Mouse (Mus musculus) lung, embryonic 14.5 days (tissue): ENCODE data around the gene Vars. TPM values are rescaled to one million over a fixed set of nuclear protein-coding genes. Genes with fewer than 3 reads are reported as not detected.

Source experiments
- ATAC-seq: fragments of 200-750 bp; cut with Nextera tagmentation; 2 replicates; pipeline ENCODE4 v1.8.0; 2017; ENCODE audit warnings: mild to moderate bottlenecking, moderate TSS enrichment, moderate library complexity; ENCODE audit not compliant: insufficient read depth
- DNase-seq: peaks from one replicate; pipeline ENCODE4 v3.0.0-alpha.2; 2015
- H3K27ac ChIP-seq: fragments of 300-500 bp; sonication (generic); 2 replicates; pipeline ENCODE4 v1.5.1; 2014; ENCODE audit warnings: low read depth, mild to moderate bottlenecking, moderate library complexity
- H3K27me3 ChIP-seq: fragments of 300-500 bp; sonication (generic); 2 replicates; pipeline ENCODE4 v1.6.1; 2014; ENCODE audit warnings: low read length, control low read depth; ENCODE audit not compliant: insufficient read depth
- H3K36me3 ChIP-seq: fragments of 300-500 bp; sonication (generic); 2 replicates; pipeline ENCODE4 v1.6.1; 2014; ENCODE audit warnings: control low read depth; ENCODE audit not compliant: insufficient read depth
- H3K4me1 ChIP-seq: fragments of 300-500 bp; sonication (generic); 2 replicates; pipeline ENCODE4 v1.6.1; 2014; ENCODE audit warnings: antibody characterized with exemption, control low read depth; ENCODE audit not compliant: insufficient read depth
- H3K4me2 ChIP-seq: fragments of 300-500 bp; sonication (generic); 2 replicates; pipeline ENCODE4 v1.6.1; 2014; ENCODE audit warnings: mild to moderate bottlenecking
- H3K4me3 ChIP-seq: fragments of 300-500 bp; sonication (generic); 2 replicates; pipeline ENCODE4 v1.5.1; 2014; ENCODE audit warnings: low read depth, low read length
- H3K9ac ChIP-seq: fragments of 300-500 bp; sonication (generic); 2 replicates; pipeline ENCODE4 v1.6.1; 2014
- H3K9me3 ChIP-seq: fragments of 300-500 bp; sonication (generic); 2 replicates; pipeline ENCODE4 v1.6.1; 2016; ENCODE audit warnings: low read depth, low read length, control low read depth
- CTCF ChIP-seq: IDR thresholded peaks from 2 replicates; pipeline ENCODE4 v1.5.1; 2016; ENCODE audit warnings: antibody characterized with exemption, low read depth
- WGBS: fragments of 180-500 bp; shearing (Covaris S2); extraction: QIAGEN DNeasy Blood & Tissue Kit; methylation state at CpG from one replicate; pipeline ENCODE4 v1.1.7; 2014; 5-methylcytosine and 5-hydroxymethylcytosine counted together
- polyA plus RNA-seq: library from polyadenylated mRNA; unstranded; fragments of >200 nt; fragmentation: Nextera tagmentation; extraction: Ambion mirVana; gene quantifications from 2 replicates; pipeline ENCODE4 v1.2.1, GENCODE M21; 2014

The Vars gene
- polyA plus RNA-seq, 1 experiment from 2014 or later: 161 TPM

DNA sequence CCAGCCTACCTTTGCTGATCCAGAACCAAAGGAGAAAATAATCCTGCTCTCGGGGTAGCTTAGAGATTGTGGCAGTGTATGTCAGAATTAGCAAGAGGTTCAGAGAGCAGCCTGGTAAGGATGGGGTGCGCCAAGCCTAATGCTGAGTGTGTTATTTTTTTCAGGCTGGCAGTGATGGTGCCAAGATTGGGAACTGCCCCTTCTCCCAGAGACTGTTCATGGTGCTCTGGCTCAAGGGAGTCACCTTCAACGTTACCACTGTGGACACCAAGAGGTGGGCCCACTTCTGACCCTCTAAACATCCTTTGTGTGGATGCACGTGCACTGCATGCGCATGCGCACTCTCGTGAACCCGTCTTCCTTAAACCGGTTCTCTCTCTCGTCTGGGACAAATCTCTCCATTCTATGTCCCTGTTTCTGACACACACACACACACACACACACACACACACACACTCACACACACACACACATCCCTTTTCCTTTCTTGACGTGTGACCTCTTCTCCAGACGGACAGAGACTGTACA is 51.5 kb downstream of the Vars start:
- H3K4me3 ChIP-seq: peak overlapping the region; percentile 54
- peak overlapping the region; percentile 92 for H3K4me2 ChIP-seq
- H3K9ac ChIP-seq: peak overlapping the region; percentile 87
- no peak for TF ChIP-seq CTCF
- no peaks in the 10 kb centered on the region for H3K27me3 ChIP-seq
- H3K9me3 ChIP-seq: no peaks in the 10 kb centered on the region
- DNase-seq (no peak), ATAC-seq (no peak)
- H3K36me3 ChIP-seq: peaks cover 52% of the 10 kb centered on the region
- peaks cover 24% of the 10 kb centered on the region for H3K4me1 ChIP-seq
- 71% methylated on average over 12 of the region's 12 CpGs for WGBS
- H3K27ac ChIP-seq: peak overlapping the region; percentile 99

DNA sequence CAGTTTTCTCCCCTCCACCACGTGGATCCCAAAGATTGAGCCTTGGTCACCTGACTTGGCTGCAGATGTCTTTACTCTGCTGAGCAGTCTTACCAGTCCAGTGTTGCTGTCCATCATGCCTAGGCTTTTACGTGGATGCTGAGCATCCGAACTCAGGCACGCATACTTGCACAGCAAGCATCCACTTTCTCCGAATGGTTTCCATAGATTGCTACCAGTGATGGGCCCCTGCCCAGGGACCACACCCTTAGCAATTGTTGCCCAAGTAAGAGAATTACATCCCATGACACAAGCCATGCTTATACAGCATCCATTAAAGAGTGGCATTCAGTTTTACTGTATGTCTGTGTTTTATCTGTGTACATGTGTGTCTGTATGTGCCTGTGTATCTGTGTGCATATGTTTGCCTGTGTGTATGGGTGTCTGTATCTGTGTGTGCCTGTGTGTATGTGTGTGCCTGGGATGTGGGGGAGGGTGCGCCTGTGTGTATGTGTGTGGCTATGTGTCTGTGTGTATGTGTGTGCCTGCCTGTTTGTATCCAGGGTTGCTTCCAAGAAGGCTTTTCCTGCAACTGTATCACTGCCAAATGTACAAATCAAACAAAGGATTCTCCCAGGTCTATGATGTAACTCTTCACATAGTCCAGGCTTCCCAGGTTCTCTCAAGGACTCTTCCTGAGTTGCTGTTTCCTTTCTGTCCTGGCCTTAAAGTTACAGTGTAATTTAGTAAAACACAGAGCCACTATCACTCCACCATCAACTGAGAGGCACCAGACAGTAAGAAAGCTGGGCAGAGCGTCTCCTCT is 55.1 kb downstream of the Vars start:
- Histone ChIP-seq H3K4me2 (no peak overlapping the region), H3K9me3 (no peaks in the 10 kb centered on the region), H3K4me1 (peaks cover 15% of the 10 kb centered on the region), H3K9ac (no peak overlapping the region), H3K4me3 (no peak overlapping the region), H3K27ac (no peak overlapping the region), H3K27me3 (no peaks in the 10 kb centered on the region), H3K36me3 (peaks cover 75% of the 10 kb centered on the region)
- DNase-seq (no peak), ATAC-seq (no peak)
- TF ChIP-seq CTCF: no peak
- 89% methylated on average over 7 of the region's 7 CpGs for WGBS

DNA sequence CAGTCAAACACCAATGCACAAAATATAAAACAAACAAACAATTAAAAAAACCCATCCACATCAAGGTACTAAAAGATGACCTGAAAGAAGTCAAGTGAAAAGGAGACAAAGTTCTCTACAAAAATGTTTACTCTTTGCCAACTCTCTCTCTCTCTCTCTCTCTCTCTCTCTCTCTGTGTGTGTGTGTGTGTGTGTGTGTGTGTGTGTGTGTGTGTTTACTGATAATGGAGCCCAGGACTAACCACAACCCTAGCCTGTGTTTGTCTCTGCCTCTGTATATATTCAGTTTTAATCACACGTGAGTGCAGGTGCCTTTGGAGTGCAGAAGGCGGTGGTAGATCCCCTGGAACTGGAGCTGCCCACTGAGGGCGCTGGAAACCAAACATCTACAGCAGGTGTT is 56.3 kb downstream of the Vars start:
- no peaks in the 10 kb centered on the region for H3K27me3 ChIP-seq
- H3K36me3 ChIP-seq: peaks cover 84% of the 10 kb centered on the region
- no peak for TF ChIP-seq CTCF
- H3K4me3 ChIP-seq: no peak overlapping the region
- ATAC-seq: no peak
- WGBS: 66% methylated on average over 3 of the region's 3 CpGs
- no peak for DNase-seq
- no peak overlapping the region for H3K4me2 ChIP-seq
- no peak overlapping the region for H3K9ac ChIP-seq
- H3K9me3 ChIP-seq: no peaks in the 10 kb centered on the region
- no peak overlapping the region for H3K27ac ChIP-seq
- peaks cover 13% of the 10 kb centered on the region for H3K4me1 ChIP-seq

DNA sequence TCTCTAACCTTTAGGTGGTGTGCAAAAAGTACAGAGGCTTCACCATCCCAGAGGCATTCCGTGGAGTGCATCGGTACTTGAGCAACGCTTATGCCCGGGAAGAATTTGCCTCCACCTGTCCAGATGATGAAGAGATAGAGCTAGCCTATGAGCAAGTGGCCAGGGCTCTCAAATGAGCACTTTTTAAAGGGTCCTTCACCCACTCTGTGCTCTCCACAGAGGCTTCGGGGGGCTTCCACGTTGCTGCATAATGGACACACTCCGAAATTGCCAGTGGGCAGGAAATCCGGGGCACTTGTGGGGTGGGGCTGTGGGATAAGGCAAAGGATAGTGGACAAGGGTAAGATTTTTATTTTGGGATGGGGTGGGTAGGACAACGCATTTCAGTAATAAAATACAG is 57.5 kb downstream of the Vars start:
- Histone ChIP-seq H3K4me1 (peaks cover 10% of the 10 kb centered on the region), H3K27me3 (no peaks in the 10 kb centered on the region), H3K4me2 (peak overlapping the region; percentile 97), H3K36me3 (peaks cover 83% of the 10 kb centered on the region), H3K9ac (0 out of 2 replicates have a peak overlapping the region, but pooled peaks have one; percentile 83), H3K9me3 (no peaks in the 10 kb centered on the region), H3K4me3 (peak overlapping the region; percentile 84), H3K27ac (peak overlapping the region; percentile 93; the same call in 1 of the 2 replicates)
- no peak for TF ChIP-seq CTCF
- DNase-seq: no peak
- WGBS: 49% methylated on average over 9 of the region's 9 CpGs
- peak; percentile 0; the same call in 1 of the 2 replicates for ATAC-seq

DNA sequence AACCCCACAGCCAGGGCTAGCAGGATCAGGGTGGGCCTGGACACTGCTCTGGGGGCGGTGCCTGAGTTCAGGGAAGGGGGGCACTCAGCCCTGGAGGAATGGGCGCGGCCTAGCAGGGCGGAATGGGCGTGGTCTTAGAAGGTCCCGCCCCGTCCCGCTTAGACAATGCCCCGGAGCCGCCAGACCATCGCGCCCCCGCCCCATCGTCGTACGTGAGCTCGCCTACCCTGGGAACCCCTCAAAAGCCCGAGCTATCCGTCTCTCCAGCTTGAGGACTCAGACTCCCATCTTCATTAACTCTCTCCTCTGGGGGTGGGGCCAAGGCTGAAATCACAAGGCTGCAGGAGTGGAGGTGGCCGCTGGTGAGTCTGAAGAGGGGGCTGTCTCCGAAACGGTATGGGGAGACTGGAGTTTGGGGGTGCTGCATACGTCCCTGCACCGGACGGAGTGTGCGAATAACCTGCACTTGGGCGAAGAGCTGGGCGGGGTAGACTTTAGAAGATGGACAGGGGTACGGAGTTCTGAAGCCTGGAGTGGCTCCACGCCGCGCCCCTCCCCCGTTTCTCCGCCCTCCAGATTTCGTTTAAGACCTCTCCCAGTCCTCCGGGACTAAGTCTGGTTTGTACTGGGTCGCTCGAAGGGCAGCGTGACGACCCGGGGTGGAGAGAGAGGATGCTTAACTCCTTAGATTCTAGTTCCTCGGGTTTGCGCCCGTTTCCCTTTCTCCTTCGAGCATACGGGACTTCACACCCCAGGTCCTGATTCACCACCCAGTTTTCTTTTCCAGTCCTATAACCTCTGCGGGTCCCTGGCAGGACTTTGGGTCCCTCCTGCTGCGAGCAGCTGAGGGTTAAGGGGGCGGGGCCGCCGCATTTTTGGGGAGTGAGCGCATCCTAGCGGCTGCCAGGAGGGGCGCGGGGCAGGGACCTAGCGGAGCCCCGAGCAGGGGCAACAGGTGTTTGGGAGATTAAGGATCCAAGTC is 58.4 kb downstream of the Vars start, which contains the start of gene Ddah2:
Ddah2 (plus strand) TSS at position 125 of the 982 bp plus-strand sequence.
- Histone ChIP-seq H3K36me3 (peaks cover 74% of the 10 kb centered on the region), H3K4me3 (peak within 1 kb of the TSS; percentile 84), H3K27me3 (no peaks in the 10 kb centered on the region), H3K4me2 (peak within 1 kb of the TSS; percentile 97), H3K27ac (peak within 1 kb of the TSS; percentile 93), H3K9ac (peak within 1 kb of the TSS; percentile 83), H3K4me1 (peaks cover 10% of the 10 kb centered on the region), H3K9me3 (no peaks in the 10 kb centered on the region)
- TF ChIP-seq CTCF: peak; percentile 75
- DNase-seq (peak; percentile 99), ATAC-seq (peak; percentile 92)
- under 1% methylated on average over 57 of the region's 57 CpGs for WGBS

DNA sequence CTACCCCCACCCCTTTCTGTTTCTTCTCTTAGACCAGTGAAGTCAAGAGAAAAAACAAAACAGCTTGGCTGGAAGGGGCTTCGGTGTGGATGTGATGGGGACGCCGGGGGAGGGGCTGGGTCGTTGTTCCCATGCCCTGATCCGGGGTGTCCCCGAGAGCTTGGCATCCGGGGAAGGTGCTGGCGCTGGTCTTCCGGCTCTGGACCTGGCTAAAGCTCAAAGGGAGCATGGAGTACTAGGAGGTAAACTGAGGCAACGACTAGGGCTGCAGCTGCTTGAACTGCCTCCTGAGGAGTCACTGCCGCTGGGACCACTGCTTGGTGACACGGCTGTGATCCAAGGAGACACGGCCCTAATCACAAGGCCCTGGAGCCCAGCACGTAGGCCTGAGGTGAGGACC is 59.3 kb downstream of the Vars start:
- peak overlapping the region; percentile 93 for H3K27ac ChIP-seq

More for the DNA sequence above, 59.3 kb downstream of the Vars start:
- DNase-seq (no peak), ATAC-seq (no peak)
- H3K4me2 ChIP-seq: peak overlapping the region; percentile 97
- peaks cover 65% of the 10 kb centered on the region for H3K36me3 ChIP-seq
- H3K27me3 ChIP-seq: no peaks in the 10 kb centered on the region
- peaks cover 10% of the 10 kb centered on the region for H3K4me1 ChIP-seq
- peak overlapping the region; percentile 84 for H3K4me3 ChIP-seq
- peak overlapping the region; percentile 83 for H3K9ac ChIP-seq
- no peaks in the 10 kb centered on the region for H3K9me3 ChIP-seq
- WGBS: 24% methylated on average over 14 of the region's 14 CpGs
- no peak for TF ChIP-seq CTCF
